Mouse (Mus musculus) E14TG2a.4 (cell line): ENCODE results near the gene 1700057G04Rik.

ENCODE experiments used
- CTCF ChIP-seq: conservative IDR thresholded peaks from 2 replicates; pipeline ENCODE4 v1.5.1; 2014; ENCODE audit warnings: low read length
- POU5F1 ChIP-seq: IDR thresholded peaks from 2 replicates; pipeline ENCODE4 v1.6.1; 2014; ENCODE audit warnings: low read length, borderline replicate concordance

- TF ChIP-seq CTCF, result no peak
- no peak for TF ChIP-seq POU5F1
Observed at GRCm38 (mm10) chr9:92375378-92375777, 66.2 kb downstream of the 1700057G04Rik start.
